Mouse (Mus musculus) adrenal gland, adult (tissue): Measurements from ENCODE around the gene Tbr1.

Experiments
- DNase-seq, 2 experiments: peaks; one replicate each; pipeline ENCODE4 v3.0.0; 2022 to 2023; ENCODE audit warnings: low spot score in 1 of 2; ENCODE audit not compliant: inconsistent age in 2 of 2

Tbr1 gene

GRCm38 (mm10) chr2:61802656-61803251, at the start of gene Tbr1:
Tbr1 (plus strand) TSS chr2:61802930.
- DNase-seq: peak; percentile 6 to 28

GRCm38 (mm10) chr2:61754989-61755388, 47.7 kb upstream of the Tbr1 start:
- DNase-seq: no peak

GRCm38 (mm10) chr2:61759234-61759855, 43.4 kb upstream of the Tbr1 start:
- DNase-seq: no peak

GRCm38 (mm10) chr2:61760044-61760443, 42.7 kb upstream of the Tbr1 start:
- no peak for DNase-seq

GRCm38 (mm10) chr2:61764470-61765105, 38.1 kb upstream of the Tbr1 start:
- no peak for DNase-seq

GRCm38 (mm10) chr2:61765526-61765925, 37.2 kb upstream of the Tbr1 start:
- no peak for DNase-seq

- DNase-seq: no peak
Observed at GRCm38 (mm10) chr2:61780794-61781193, 21.9 kb upstream of the Tbr1 start.

GRCm38 (mm10) chr2:61794960-61795359, 7.8 kb upstream of the Tbr1 start:
- no peak for DNase-seq

GRCm38 (mm10) chr2:61798048-61798447, 4.7 kb upstream of the Tbr1 start:
- no peak for DNase-seq

- DNase-seq: peak in 1 of 2 experiments; percentile 35
Observed at GRCm38 (mm10) chr2:61803443-61804367, 975 bp downstream of the Tbr1 start.

- peak in 1 of 2 experiments; percentile 52 for DNase-seq
Observed at GRCm38 (mm10) chr2:61804382-61804840, 1.7 kb downstream of the Tbr1 start.

GRCm38 (mm10) chr2:61804841-61805540, 2.3 kb downstream of the Tbr1 start:
- DNase-seq: peak; percentile 7 to 61

- DNase-seq: peak in 1 of 2 experiments; percentile 21
Observed at GRCm38 (mm10) chr2:61805541-61806345, 3.0 kb downstream of the Tbr1 start.

GRCm38 (mm10) chr2:61806346-61806825, 3.7 kb downstream of the Tbr1 start:
- no peak for DNase-seq

GRCm38 (mm10) chr2:61807151-61807550, 4.4 kb downstream of the Tbr1 start:
- DNase-seq: peak; percentile 6 to 52

- no peak for DNase-seq
Observed at GRCm38 (mm10) chr2:61807781-61808180, 5.1 kb downstream of the Tbr1 start.

GRCm38 (mm10) chr2:61808776-61809175, 6.0 kb downstream of the Tbr1 start:
- peak in 1 of 2 experiments; percentile 24 for DNase-seq

- DNase-seq: no peak
Observed at GRCm38 (mm10) chr2:61809381-61809780, 6.7 kb downstream of the Tbr1 start.

GRCm38 (mm10) chr2:61810751-61811150, 8.0 kb downstream of the Tbr1 start:
- DNase-seq: no peak

GRCm38 (mm10) chr2:61811163-61811506, 8.4 kb downstream of the Tbr1 start:
- DNase-seq: peak in 1 of 2 experiments; percentile 6
